Mouse (Mus musculus): ENCODE data around the gene Rnf20. TPM values are rescaled to one million over a fixed set of nuclear protein-coding genes. Genes with fewer than 3 reads are reported as not detected.
A peak's percentile ranks its signal among the peaks of the same experiment; 100 is the strongest.

The Rnf20 gene
- total RNA-seq, 1 experiment from 2014 or later = 45.9 TPM

DNA sequence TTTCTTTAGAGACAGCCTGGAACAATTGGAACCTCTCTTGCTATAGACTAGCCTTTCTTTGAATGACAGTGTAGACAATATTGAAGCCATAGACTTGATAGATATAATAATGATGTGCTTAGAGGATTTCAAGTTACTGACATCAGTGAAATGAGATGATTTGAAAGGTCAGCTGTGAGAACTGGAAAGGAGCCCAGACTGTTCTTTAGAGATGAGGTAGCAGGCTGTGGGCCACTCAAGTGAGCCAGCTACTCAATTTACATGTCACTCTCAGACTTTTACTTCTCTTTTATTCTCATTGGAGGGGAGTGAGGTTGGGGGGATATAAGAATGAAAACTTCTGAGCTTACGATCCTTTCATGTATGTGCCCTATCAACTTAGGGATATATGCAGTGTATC is 27.6 kb downstream of the Rnf20 start:
- no peak for DNase-seq

DNA sequence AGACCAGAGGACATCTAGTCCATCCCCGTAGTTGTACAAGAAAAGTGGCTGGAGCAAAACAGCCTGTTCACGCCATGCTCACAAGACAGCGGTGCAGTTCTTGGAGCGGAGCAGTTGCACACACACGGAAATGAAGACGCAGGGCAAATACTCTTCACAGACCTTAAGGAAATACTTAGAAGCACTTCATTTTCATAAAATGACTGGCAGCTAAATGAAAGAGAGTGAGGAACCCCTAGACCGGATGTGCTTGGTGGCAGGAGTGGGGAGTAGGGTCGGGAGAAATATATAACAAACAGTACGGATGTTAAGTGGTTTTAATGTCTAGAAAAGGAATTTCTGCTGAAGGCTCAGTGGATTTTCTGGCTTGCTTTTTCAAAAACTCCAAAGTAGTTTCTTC is 29.9 kb downstream of the Rnf20 start:
- DNase-seq = no peak

DNA sequence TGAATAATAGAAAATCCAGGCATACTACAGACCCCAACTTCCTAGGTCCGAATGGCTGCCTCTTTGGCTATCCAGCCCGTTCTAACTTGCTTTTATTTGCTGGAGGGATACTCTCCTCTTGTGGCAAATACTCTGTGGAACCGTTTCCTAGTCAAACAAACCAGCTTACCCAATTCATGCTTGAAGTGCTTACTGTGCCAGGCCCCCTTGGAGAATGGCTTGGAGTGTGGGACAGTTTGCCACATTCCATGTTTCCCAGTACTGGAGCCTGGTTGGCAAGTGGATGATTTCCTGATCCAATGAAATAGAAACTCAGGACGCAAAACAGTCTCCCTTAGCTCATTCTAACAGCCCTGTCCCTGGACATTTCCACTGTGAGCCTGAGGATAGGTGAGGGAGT is 30.4 kb downstream of the Rnf20 start:
- no peak for DNase-seq

DNA sequence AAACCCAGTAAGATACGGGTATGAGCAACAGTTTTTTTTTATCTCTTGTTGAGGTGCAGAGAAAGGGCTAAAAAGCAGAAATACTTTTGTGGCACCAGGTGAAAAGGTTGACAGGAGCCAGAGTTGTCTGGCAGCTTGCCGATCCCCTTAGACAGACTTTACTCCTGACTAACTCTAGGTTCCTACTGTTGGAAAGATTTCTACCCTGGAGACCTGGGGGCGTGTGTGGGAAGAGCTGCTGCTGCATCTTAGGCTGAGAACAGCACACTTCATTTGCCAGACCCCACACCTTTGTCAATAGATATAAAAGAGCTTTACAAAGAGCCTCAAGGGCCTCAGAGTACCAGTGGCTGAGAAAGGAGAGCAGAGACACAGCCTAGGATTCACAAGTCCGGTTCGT is 33.0 kb downstream of the Rnf20 start:
- no peak for DNase-seq

DNA sequence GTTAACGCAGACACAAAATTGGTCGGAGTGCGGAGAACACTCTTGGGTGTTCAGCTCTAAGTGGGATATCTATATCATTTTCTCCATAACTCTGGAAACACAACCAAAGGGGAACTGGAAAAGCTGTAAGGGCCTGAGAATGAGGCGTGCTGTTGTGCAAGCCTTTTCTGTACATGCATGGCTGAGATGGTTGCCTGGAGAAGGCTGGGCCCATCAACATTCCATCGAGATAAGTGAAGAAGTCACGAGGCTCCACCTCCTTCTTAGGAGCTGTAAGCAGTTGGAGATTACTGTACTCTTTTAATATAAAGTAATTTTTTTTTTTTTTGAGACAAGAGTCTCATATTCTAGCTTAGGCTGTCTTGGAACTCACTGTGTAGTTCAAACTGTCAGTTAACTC is 44.3 kb downstream of the Rnf20 start:
- no peak for DNase-seq

DNA sequence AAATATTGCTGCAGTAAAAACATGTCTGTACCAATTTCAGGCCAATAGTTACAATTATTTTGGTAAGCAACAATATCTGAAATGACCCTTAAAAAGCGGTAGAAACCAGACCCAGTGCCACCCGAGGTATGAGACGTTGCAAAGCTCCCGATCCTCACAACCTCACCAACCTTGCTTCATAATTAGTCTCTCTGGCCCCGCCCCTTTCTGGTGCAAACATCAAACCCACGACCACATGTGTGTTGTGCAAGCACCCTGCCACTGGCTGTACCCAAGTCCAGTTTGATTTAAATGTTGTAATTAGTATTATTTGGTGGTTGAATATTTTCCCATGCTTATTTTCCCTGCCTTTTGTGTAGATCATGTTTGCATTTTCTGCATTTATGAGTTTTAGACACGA is 45.0 kb downstream of the Rnf20 start:
- no peak for DNase-seq

DNA sequence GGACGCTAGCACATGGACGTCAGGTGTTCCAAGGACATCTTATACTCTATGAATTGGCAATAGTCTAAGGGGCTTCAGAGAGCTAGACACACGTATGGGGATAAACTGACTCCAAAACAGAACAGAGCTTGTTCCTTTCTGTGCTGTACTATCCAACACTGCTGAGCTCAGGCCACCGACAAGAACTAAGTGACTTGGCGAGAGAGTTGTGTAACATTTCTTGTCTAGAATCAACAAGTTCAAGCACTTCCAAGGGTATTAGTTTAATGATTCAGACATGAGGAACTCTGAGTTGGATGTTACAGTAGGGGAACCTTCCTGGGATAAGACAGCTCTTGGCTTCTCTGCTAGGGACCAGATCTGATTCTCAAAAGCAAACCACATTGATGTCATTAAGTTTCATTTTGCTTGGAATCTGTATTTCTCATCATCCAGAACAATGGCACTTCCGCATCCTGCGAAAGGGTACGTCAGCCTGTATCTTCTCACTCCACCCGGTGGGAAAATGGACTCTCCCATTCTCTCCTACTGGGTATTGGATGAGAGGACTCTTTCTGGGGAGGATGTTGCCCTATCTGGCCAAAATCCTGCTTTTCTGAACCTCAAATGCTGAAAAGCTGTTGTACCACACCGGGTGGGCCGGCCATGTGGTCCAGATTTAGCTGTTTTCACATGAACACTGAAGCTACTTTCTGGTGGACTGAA is 48.5 kb downstream of the Rnf20 start:
- DNase-seq = no peak

DNA sequence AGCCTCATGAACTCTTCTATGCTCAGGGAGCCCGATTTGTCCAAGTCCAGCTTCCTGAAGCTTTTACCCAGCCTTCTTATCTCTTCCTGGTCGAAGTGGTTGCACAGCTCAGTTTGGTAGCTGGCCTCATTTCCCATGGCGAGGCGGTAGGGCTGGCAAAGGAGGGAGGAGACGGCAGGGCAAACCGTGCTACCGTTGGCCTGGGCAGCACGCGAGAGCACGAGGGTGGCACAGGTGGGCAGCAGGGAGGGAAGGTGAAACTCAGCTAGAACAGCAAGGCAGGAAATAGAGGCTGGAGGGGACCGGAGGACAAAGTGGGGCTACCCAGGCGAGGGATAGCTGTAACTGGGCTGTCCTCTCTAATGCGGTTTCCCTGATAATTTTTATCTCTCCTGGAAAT is 50.0 kb downstream of the Rnf20 start, which contains the start of gene Ppp3r2:
Ppp3r2 (minus strand) TSS at position 213 of the 400 bp plus-strand sequence.
- DNase-seq = no peak

DNA sequence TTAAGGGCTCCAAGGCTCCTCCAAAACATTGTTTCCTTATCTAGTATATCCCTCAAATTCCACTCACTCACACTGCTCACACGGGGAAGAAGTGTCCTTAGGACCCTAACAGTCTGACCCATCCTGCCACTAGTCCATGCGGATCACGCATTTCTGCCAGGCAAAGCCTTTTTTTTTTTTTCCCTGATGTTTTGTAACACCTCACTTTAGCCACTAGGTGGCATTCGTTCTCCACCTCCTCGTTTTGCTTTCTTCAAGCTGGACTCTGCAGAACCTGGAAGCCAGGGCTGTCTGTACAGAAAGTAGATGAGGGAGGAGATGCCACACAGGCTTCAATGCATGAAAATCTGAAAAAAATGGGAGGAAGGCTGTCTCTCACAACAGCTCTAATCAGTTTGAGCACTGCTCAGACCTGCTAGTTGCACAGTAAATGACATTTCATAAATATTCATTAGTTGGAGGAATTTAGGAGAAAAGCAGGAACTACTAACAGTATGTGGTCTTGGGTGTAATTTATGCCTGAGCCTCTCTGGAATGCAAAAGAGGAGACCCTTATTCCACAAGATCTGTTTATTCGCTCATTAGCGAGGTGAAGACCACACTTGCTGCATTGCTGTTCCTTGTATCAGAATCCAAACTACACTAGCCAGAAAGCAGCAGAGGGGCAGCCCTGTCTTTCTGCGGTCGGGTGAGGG is 56.9 kb downstream of the Rnf20 start:
- DNase-seq = peak; percentile 60

DNA sequence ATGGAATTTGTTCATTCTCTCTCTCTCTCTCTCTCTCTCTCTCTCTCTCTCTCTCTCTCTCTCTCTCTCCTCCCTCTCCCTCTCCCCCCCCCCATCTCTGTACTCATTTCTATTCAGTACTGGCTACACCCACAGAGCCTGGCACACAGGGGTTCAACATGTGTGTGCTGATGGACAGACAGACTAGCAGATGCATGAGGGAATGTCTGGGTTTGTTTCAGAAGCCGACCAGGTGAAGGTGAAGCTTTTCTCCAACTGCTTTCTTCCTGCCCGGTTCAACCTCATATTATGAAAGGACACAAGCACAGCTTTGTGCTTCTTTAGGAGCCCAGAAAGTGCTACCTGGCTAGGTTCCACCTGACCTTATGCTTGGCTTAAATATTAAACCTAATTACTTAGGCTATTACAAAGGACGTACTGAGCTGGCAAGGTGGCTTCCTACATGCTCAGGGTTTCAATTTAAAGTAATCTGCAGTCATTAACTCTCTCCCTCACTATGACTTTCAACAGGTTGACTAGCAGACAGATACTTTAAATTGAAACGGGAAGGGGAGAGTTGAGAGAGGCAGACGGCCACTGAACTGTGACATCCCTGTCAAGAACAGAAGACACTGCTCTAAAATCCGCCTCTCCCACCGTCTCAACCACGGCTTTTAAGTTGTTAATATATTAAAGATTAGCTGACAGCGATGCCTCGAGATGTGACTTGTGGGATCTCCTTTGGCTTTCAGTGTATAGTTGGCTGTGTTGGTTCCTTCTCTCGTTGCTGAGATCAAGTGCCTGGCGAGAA is 59.8 kb downstream of the Rnf20 start:
- no peak for DNase-seq

Other genes starting within 250 kb of the Rnf20 start
- gene Acnat2, start 223.9 kb upstream of the Rnf20 start, total RNA-seq (2021) = 1.8 and 15.2 TPM in 2 replicates
- gene Acnat1, start 158.1 kb upstream of the Rnf20 start, total RNA-seq (2021) = 2.7 and 20.3 TPM in 2 replicates
- 0.30 and 10.4 TPM in 2 replicates for gene Baat, start 125.4 kb upstream of the Rnf20 start, total RNA-seq (2021)
- gene Mrpl50, start 110.9 kb upstream of the Rnf20 start, total RNA-seq (2021) = 45.5 and 50.0 TPM in 2 replicates
- gene Zfp189, start 110.8 kb upstream of the Rnf20 start, total RNA-seq (2021) = 7.9 and 8.4 TPM in 2 replicates
- gene Aldob, start 82.5 kb upstream of the Rnf20 start, total RNA-seq (2021) = 22.2 and 273 TPM in 2 replicates
- gene Tmem246, start 34.1 kb upstream of the Rnf20 start, total RNA-seq (2021) = 9.9 and 11.3 TPM in 2 replicates
- not detected in 2 replicates for gene Ppp3r2, start 50.0 kb downstream of the Rnf20 start, total RNA-seq (2021)
- 0.22 and 0.45 TPM in 2 replicates for gene Grin3a, start 213.7 kb downstream of the Rnf20 start, total RNA-seq (2021)